Mouse (Mus musculus): ENCODE measurements at regions not wholly inside any gene's neighbourhood (a gene's known extent, or its start where the extent isn't known, plus 50 kb on each side); places are given as distances from the start of the nearest gene placed in this dataset.

GRCm38 (mm10) chr1:22222836-22223235 lies 261.1 kb upstream of the Kcnq5 start:
- TF ChIP-seq CTCF (IDR thresholded peaks at IDR 0.05; ENCODE audit: borderline replicate concordance, extremely low read depth, insufficient read depth, insufficient read length) (no peak), POLR2A (IDR thresholded peaks at IDR 0.05; ENCODE audit: borderline replicate concordance, extremely low read depth, insufficient read depth, insufficient read length, poor library complexity, severe bottlenecking) (no peak)
- DNase-seq (ENCODE audit: low read depth) = no peak

DNA sequence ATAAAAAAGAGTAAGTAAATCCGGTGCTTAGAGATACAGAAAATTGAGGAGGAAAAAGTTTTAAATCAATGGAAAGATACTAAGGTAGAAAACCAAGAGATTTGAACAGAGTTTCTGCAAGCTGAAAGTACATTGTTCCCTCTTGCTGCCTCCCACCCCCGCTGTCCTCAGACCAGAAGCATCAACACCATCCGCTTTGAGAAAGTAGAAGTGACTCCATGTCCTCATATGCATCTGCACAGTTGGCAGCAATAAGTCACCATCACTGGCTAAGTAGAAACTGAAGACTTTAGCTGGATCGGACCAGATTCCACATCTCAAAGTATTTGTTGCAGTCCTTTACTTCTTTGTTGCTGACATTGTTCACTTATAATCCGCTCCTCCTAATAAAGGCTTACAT lies 250.1 kb upstream of the Kcnq5 start:
- no peak for DNase-seq (ENCODE audit: low read depth)
- TF ChIP-seq CTCF (IDR thresholded peaks at IDR 0.05; ENCODE audit: borderline replicate concordance, extremely low read depth, insufficient read depth, insufficient read length) = no peak
- no peak for TF ChIP-seq POLR2A (IDR thresholded peaks at IDR 0.05; ENCODE audit: borderline replicate concordance, extremely low read depth, insufficient read depth, insufficient read length, poor library complexity, severe bottlenecking)

- no peak for DNase-seq (ENCODE audit: low read depth)
- TF ChIP-seq POLR2A (IDR thresholded peaks at IDR 0.05; ENCODE audit: borderline replicate concordance, extremely low read depth, insufficient read depth, insufficient read length, poor library complexity, severe bottlenecking) = no peak
- no peak for TF ChIP-seq CTCF (IDR thresholded peaks at IDR 0.05; ENCODE audit: borderline replicate concordance, extremely low read depth, insufficient read depth, insufficient read length)
These were observed 249.5 kb upstream of the Kcnq5 start for GRCm38 (mm10) chr1:22211232-22211631.

DNA sequence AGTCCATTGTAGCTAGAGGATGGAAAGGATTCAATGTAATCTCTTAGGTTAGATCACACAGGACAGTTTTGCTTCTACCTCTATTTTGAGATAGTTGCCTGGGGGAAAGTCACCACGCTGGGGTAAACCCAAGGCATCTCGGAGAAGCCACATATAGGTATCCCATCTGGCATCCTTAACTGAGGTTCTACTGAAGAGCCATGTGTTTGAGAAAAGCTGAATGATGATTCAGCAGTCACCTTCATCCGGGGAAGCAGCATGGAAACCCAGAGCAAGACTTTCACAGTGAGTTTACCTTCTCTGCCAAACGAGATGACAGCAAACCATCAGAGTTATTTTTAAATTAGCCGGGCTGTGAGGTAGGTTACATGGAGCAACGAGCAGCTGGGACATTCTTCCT lies 248.9 kb upstream of the Kcnq5 start:
- TF ChIP-seq CTCF (IDR thresholded peaks at IDR 0.05; ENCODE audit: borderline replicate concordance, extremely low read depth, insufficient read depth, insufficient read length) (no peak), POLR2A (IDR thresholded peaks at IDR 0.05; ENCODE audit: borderline replicate concordance, extremely low read depth, insufficient read depth, insufficient read length, poor library complexity, severe bottlenecking) (no peak)
- DNase-seq (ENCODE audit: low read depth) = no peak

- DNase-seq (ENCODE audit: low read depth) = peak; percentile 8
These were observed 246.5 kb upstream of the Kcnq5 start for GRCm38 (mm10) chr1:22208287-22208686.

DNA sequence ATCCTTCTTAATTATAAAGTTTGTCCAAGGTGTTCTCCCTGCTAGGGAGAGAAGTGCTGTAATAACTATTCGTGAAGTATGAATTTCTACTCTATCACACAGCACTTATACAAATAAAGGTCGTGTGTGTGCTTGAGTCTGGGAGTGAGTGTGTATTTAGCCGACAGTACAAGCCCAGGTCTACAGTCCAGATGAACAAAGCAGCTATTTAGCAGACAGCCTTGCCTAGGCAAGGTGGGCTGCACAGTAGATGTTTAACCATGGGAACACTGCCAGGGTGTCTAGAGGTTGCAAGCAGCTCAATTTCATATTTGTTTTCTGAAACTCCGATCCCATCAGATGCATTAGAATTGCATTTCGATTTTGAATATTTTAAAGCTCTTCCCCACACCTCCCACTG lies 245.2 kb upstream of the Kcnq5 start:
- DNase-seq (ENCODE audit: low read depth) = peak; percentile 13
- TF ChIP-seq POLR2A (IDR thresholded peaks at IDR 0.05; ENCODE audit: borderline replicate concordance, extremely low read depth, insufficient read depth, insufficient read length, poor library complexity, severe bottlenecking) (no peak), CTCF (IDR thresholded peaks at IDR 0.05; ENCODE audit: borderline replicate concordance, extremely low read depth, insufficient read depth, insufficient read length) (no peak)

More at GRCm38 (mm10) chr1:22208287-22208686, 246.5 kb upstream of the Kcnq5 start:
- TF ChIP-seq POLR2A (IDR thresholded peaks at IDR 0.05; ENCODE audit: borderline replicate concordance, extremely low read depth, insufficient read depth, insufficient read length, poor library complexity, severe bottlenecking) (no peak), CTCF (IDR thresholded peaks at IDR 0.05; ENCODE audit: borderline replicate concordance, extremely low read depth, insufficient read depth, insufficient read length) (no peak)

- TF ChIP-seq CTCF (IDR thresholded peaks at IDR 0.05; ENCODE audit: borderline replicate concordance, extremely low read depth, insufficient read depth, insufficient read length) (no peak), POLR2A (IDR thresholded peaks at IDR 0.05; ENCODE audit: borderline replicate concordance, extremely low read depth, insufficient read depth, insufficient read length, poor library complexity, severe bottlenecking) (no peak)
- DNase-seq (ENCODE audit: low read depth) = peak; percentile 63
These were observed 206.0 kb upstream of the Kcnq5 start for GRCm38 (mm10) chr1:22167621-22168181.

DNA sequence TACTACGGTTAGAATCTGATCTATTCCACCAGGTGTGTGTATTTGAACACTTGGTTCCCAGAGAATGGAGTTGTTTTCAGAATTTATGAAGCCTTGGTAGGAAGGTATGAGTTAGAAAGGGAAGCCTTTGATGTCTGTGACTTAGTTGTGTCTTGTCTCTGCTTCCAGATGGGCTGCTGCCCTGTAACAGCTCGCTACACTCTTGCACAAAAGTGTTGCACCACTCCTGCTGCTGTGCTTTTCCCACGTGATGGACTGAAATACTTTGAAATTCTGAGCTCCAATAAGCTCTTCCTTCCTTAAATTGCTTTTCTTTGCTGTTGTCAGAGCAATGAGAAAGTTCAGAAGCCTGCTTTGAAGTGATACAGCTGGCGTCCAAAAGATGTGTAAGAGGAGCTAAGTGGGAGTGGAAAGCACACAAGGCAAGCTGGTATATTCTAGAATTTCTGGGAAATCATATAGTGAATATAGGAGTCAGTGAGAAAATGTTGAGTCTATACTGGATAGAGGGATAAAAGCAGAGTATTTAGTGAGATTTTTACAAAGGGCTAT lies 174.9 kb upstream of the Kcnq5 start:
- no peak for DNase-seq (ENCODE audit: low read depth)
- no peak for TF ChIP-seq CTCF (IDR thresholded peaks at IDR 0.05; ENCODE audit: borderline replicate concordance, extremely low read depth, insufficient read depth, insufficient read length)
- TF ChIP-seq POLR2A (IDR thresholded peaks at IDR 0.05; ENCODE audit: borderline replicate concordance, extremely low read depth, insufficient read depth, insufficient read length, poor library complexity, severe bottlenecking) = no peak

- DNase-seq (ENCODE audit: low read depth) = no peak
- no peak for TF ChIP-seq POLR2A (IDR thresholded peaks at IDR 0.05; ENCODE audit: borderline replicate concordance, extremely low read depth, insufficient read depth, insufficient read length, poor library complexity, severe bottlenecking)
- no peak for TF ChIP-seq CTCF (IDR thresholded peaks at IDR 0.05; ENCODE audit: borderline replicate concordance, extremely low read depth, insufficient read depth, insufficient read length)
These were observed 156.6 kb upstream of the Kcnq5 start for GRCm38 (mm10) chr1:22118266-22118772.

GRCm38 (mm10) chr1:22116466-22116865 lies 154.7 kb upstream of the Kcnq5 start:
- TF ChIP-seq CTCF (IDR thresholded peaks at IDR 0.05; ENCODE audit: borderline replicate concordance, extremely low read depth, insufficient read depth, insufficient read length) = no peak
- no peak for TF ChIP-seq POLR2A (IDR thresholded peaks at IDR 0.05; ENCODE audit: borderline replicate concordance, extremely low read depth, insufficient read depth, insufficient read length, poor library complexity, severe bottlenecking)
- DNase-seq (ENCODE audit: low read depth) = no peak

DNA sequence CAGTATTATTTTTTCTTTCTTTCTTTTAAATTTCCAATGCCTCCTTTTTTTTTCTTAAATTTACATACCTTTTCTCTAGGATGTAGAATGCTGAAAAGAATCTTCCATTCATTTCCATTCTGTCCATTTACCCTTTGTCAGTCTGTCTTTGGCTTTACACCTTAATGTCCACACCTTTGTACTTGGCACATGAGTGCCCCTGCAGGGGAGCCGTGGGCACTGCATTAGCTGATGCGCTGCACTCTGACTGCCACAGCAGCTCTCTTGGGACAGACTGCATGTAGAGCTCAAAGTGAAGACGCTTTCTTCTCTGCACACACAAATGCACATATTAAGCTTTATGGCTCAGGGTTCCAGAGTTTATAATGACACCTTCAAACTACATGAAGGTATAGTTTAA lies 143.8 kb upstream of the Kcnq5 start:
- DNase-seq (ENCODE audit: low read depth) = peak; percentile 14
- TF ChIP-seq CTCF (IDR thresholded peaks at IDR 0.05; ENCODE audit: borderline replicate concordance, extremely low read depth, insufficient read depth, insufficient read length) = peak; percentile 46; the same call in 1 of the 2 replicates
- no peak for TF ChIP-seq POLR2A (IDR thresholded peaks at IDR 0.05; ENCODE audit: borderline replicate concordance, extremely low read depth, insufficient read depth, insufficient read length, poor library complexity, severe bottlenecking)

All from brain, embryonic 14.5 days (tissue).